Mouse (Mus musculus) adrenal gland, postnatal 4 days (tissue): ENCODE results near the gene Ebf1. TPM values are rescaled to one million over a fixed set of nuclear protein-coding genes. Genes with fewer than 3 reads are reported as not detected.

Experiments used
- DNase-seq, 2 experiments: peaks; one replicate each; pipeline ENCODE4 v3.0.0; 2021 to 2022; ENCODE audit warnings: low spot score in 2 of 2, mixed read lengths in 2 of 2
- total RNA-seq, 2 experiments: library from RNA; stranded (reverse); gene quantifications; 2 replicates each; pipeline ENCODE4 v1.2.3; 2021

Ebf1 gene
- total RNA-seq, 2 experiments from 2014 or later = 32.5 to 36.8 TPM

- no peak for DNase-seq
Observed at GRCm38 (mm10) chr11:44617734-44618586, 843 bp downstream of the Ebf1 start.

- no peak for DNase-seq
Observed at GRCm38 (mm10) chr11:44619131-44619886, 2.2 kb downstream of the Ebf1 start.

- DNase-seq = no peak
Observed at GRCm38 (mm10) chr11:44619887-44620693, 3.0 kb downstream of the Ebf1 start.

DNA sequence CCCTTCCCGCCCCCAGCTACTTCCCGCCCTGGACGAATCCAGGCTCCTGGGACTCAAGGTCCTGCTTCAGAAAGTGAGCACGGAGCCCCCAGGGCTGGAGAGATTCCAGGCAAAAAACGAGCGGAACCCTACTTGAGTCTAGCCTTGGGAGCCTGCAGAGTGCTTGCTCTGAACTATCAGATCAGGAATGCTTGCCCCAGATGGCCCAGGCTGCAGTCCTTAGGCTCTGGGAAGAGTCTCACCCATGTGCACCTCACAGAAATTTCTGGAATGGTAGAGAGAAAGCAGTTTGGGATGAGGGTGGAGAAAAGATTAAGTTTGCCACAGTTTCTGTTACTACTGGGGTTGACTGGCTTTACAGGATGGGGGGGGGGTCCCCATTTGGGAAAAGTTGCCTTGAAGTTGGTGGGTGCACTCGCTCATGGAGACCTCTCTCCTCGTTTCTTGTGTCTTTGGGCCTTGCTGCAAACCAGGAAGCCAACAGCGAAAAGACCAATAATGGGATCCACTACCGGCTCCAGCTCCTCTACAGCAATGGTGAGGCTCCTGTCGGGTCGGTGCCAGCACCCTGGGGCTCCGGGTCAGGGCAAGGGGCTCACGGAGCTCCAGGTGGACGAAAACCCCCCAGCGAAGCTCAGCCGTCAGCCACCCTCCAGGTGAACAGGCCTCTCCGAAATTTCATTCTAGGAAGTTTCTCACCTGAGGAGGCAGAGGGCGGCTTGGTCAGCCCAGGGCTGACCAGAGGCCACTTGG lies 3.8 kb downstream of the Ebf1 start:
- DNase-seq = no peak

- no peak for DNase-seq
Observed at GRCm38 (mm10) chr11:44621615-44622014, 4.5 kb downstream of the Ebf1 start.

DNA sequence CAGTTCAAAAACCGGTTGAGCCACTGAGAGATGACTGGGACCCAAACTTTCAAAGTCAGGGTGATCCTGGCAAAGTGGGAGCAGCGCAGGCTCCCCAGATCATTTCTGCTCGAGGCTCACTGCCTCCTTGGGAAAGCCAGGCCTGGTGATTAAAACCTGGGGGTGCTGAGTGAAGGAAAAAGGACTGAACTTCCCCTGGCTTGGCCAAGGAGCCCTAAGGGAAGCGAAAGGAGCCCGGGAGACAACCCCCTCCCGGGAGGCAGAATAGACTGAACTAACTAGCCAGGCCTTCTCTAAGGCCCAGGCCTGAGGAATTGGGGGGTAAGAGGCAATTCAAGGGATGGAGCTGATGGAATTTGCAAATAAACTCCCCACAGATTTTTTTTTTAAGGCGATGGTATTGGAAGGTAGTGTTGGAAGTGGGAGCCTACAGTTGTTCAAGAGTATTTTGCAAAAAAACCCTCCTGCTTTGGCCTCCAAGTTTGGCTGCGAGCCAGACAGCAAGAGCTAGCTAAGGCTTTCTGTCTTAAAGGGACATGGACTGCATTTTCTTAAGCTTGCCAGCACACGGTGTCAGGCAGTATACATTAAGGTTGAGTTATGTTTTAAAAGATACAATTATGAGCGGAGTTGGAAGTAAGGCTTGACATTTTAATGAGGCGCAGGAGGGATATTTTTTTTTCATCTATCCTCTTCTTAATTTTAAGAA lies 5.1 kb downstream of the Ebf1 start:
- DNase-seq = no peak

DNA sequence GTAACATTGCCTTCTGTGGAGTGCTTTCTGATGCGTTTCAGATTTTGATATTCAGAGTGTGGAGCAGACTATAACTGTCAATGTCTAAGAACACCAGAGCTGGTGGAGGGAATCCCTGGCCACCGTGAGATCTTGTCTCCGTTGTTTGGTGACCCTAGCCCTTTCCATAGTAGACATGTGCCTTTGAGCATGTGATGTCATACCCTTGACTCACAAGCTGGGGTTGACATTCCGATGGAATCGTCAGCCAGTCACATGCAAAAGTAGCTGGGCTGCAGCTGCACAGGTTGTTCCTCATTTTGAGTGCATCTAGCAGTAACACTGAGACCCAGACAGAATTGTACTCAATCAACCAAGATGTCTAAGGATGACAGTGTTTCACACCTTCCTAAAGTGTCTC lies 7.4 kb downstream of the Ebf1 start:
- DNase-seq = no peak

GRCm38 (mm10) chr11:44626065-44626464 lies 8.9 kb downstream of the Ebf1 start:
- DNase-seq = no peak

DNA sequence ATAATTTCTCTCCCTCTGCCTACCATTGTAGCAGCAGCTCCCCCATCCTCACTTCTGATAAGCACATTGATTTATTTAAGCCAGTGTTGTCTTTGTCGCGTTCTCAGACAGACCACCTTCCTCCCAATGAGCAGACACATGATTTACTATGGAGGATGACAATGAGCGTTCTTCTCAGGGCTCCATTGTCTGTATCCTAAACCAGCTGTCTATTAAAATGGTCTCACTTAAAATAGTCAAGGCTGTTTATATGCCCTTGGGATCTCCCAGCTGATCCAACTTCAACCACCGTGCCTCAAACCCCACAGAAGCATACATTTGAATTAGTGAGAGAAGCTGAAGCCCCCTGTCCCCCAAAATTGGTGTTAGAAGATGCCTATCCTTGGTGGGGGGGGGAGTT lies 11.3 kb downstream of the Ebf1 start:
- no peak for DNase-seq

DNA sequence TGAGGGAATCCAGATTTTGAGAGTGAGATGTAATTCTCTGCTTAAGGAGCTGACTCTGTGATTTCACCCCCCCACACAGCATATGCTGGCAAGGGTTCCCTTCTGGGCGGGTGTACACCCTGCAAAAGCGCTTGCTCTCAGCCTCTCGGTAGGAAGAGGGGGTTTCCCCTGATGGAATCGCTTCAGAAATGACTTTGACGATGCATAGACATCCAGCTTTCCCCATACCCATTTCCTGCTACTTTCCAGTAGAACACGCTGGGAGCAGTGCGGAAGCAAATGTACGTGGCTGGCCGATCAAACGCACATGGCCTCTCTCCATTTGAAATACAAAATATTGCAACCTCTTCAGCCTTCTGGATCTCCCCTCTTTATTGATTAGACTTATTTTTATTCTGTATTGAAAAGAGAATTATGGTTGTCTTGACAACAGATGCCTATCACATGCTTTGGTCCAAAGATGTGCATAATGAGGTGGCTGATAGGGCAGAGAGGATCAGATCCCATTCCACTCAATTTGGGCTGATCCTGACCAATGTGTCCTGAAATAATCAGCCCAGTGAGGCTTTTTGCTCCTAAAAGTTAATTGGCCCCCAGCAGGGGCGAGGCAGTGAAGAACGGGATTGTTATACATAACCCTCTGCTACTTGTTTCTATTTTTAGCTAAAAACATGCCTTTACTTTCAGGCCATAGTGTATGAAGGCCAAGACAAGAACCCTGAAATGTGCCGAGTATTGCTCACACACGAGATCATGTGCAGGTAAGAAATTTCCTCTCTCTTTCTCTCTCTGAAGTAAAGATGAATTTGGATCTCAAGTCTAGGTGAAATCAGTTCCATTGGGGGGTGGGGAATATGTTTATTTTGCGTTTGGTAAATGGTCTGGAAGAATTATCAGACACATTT lies 15.2 kb downstream of the Ebf1 start:
- no peak for DNase-seq

DNA sequence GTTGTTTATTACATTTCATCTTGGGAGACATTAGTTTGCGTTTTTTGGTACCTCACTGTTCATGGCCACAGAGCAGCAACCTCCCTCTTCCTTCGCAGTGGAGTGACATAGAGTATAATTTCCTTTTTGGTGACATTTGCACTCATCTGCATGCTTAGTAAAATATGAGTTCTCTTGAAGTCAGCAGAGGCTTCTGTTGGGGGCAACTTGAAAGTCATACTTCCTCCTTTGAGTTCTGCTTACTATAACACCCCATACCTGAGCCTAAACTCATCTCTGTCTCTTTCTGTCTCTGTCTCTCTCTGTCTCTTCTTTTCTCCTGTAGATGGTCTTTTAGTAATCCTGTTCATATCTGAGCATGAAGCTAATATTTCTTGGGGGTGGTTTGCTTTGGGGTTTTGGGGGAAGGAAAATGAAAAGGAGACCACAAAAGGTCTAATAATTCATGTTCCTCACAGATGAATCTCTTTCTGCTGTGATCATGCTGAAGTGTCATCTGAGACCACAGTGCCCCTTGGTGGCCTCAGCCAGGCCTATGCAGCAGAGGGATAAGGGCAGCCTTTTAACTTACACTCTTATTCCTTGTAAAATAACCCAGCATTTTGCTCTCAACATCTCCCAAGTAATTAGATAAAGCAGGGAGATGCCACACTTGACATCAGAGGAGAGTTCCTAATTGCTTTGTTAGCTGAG lies 16.0 kb downstream of the Ebf1 start:
- DNase-seq = no peak

GRCm38 (mm10) chr11:44634552-44635193 lies 17.6 kb downstream of the Ebf1 start:
- DNase-seq = no peak

- no peak for DNase-seq
Observed at GRCm38 (mm10) chr11:44636241-44636640, 19.1 kb downstream of the Ebf1 start.

- DNase-seq = no peak
Observed at GRCm38 (mm10) chr11:44638193-44638754, 21.2 kb downstream of the Ebf1 start.

- DNase-seq = no peak
Observed at GRCm38 (mm10) chr11:44641496-44641895, 24.4 kb downstream of the Ebf1 start.

GRCm38 (mm10) chr11:44654340-44655019 lies 37.4 kb downstream of the Ebf1 start:
- DNase-seq = no peak

GRCm38 (mm10) chr11:44655468-44655867 lies 38.4 kb downstream of the Ebf1 start:
- no peak for DNase-seq
